20 mouse cellular contexts compared by ENCODE assay signal in genomic region chr10:8114530-8114929, GRCm38 (mm10).
A peak's percentile ranks its signal among the peaks of the same experiment; 100 is the strongest.
DNase-seq lines count a peak whose midpoint lies in the region; ATAC-seq and TF ChIP-seq lines count a peak whose summit lies in the region.
"Had no signal": no experiment of that assay in that cellular context is flagged by ENCODE, and none has a peak within 500 bp of the region (broad histone marks: within the 10 kb centered on the region; RNA-seq: fewer than 3 reads in every experiment).

No protein-coding gene starts in this region.

- in situ Hi-C loops in ES-E14 (cut with MboI; ENCODE audit: low sequenced_read_pairs in 2 of 2, unreplicated experiment in 2 of 2): no loop called here

- no peaks in the 10 kb centered on the region for H3K27me3 ChIP-seq in heart, embryonic 10.5 days (ENCODE audit: insufficient read depth, poor library complexity, severe bottlenecking)
- H3K27me3 ChIP-seq in intestine, embryonic 16.5 days (replicated peaks; ENCODE audit: control insufficient read depth, insufficient read depth, low read length): no peaks in the 10 kb centered on the region
- no peaks in the 10 kb centered on the region for H3K27me3 ChIP-seq in kidney, embryonic 15.5 days
- H3K27me3 ChIP-seq: CH12.LX; embryonic facial prominence, embryonic 12.5 days; forebrain, embryonic 15.5 days; heart, embryonic 12.5 days had no signal

- H3K4me1 ChIP-seq in heart, embryonic 10.5 days: peaks cover 12% of the 10 kb centered on the region; the same call in 1 of the 2 replicates
- peaks cover 9% of the 10 kb centered on the region in 2 experiments; a peak in 3 of 4 replicates for H3K4me1 ChIP-seq in ES-E14 (ENCODE audit: control insufficient read depth in 2 of 2, insufficient read depth in 2 of 2, low read length in 2 of 2, poor library complexity in 1 of 2)
- peaks cover 5% of the 10 kb centered on the region; the same call in 1 of the 2 replicates for H3K4me1 ChIP-seq in intestine, embryonic 16.5 days (ENCODE audit: control insufficient read depth, insufficient read depth, low read length)
- no peaks in the 10 kb centered on the region for H3K4me1 ChIP-seq in kidney, embryonic 15.5 days
- H3K4me1 ChIP-seq: embryonic facial prominence, embryonic 12.5 days; forebrain, embryonic 15.5 days had no signal

- no peak overlapping the region for H3K9ac ChIP-seq in ES-E14 (ENCODE audit: insufficient read depth, low read depth, low read length, poor library complexity, severe bottlenecking)
- H3K9ac ChIP-seq in intestine, embryonic 16.5 days (ENCODE audit: low read depth, low read length): no peak overlapping the region
- no peak overlapping the region for H3K9ac ChIP-seq in kidney, embryonic 15.5 days
- H3K9ac ChIP-seq: embryonic facial prominence, embryonic 12.5 days; forebrain, embryonic 15.5 days; heart, embryonic 12.5 days; hindbrain, embryonic 14.5 days had no signal

- no peak overlapping the region for H3K4me2 ChIP-seq in intestine, embryonic 16.5 days (ENCODE audit: low read depth, low read length)
- no peak overlapping the region for H3K4me2 ChIP-seq in kidney, embryonic 15.5 days
- H3K4me2 ChIP-seq: embryonic facial prominence, embryonic 12.5 days; forebrain, embryonic 15.5 days; heart, embryonic 12.5 days; hindbrain, embryonic 14.5 days had no signal

- intact Hi-C loops in heart, postnatal 14 days (cut with DNase I): no loop called here

- ATAC-seq in intestine, embryonic 16.5 days: peak; percentile 52; the same call in 1 of the 2 replicates
- no peak for ATAC-seq in kidney, embryonic 15.5 days (replicated peaks; ENCODE audit: low FRiP score)
- ATAC-seq: forebrain, embryonic 15.5 days had no signal

- no peak overlapping the region for H3K4me3 ChIP-seq in heart, embryonic 10.5 days
- no peak overlapping the region for H3K4me3 ChIP-seq in ES-E14 (ENCODE audit: insufficient read depth in 1 of 2, low read depth in 1 of 2, low read length in 2 of 2, poor library complexity in 1 of 2, severe bottlenecking in 1 of 2)
- H3K4me3 ChIP-seq in intestine, embryonic 16.5 days (ENCODE audit: low read length): no peak overlapping the region
- no peak overlapping the region for H3K4me3 ChIP-seq in kidney, embryonic 15.5 days (replicated peaks)
- H3K4me3 ChIP-seq: embryonic facial prominence, embryonic 12.5 days; forebrain, embryonic 15.5 days; heart, adult 2 months; heart, embryonic 12.5 days; hindbrain, embryonic 10.5 days had no signal

- peak overlapping the region; percentile 29; the same call in 1 of the 2 replicates for H3K27ac ChIP-seq in heart, embryonic 10.5 days
- H3K27ac ChIP-seq in ES-E14 (ENCODE audit: insufficient read depth, low read depth, low read length, poor library complexity, severe bottlenecking): peak overlapping the region; percentile 82
- H3K27ac ChIP-seq in intestine, embryonic 16.5 days (ENCODE audit: low read length): no peak overlapping the region
- H3K27ac ChIP-seq in kidney, embryonic 15.5 days: no peak overlapping the region
- H3K27ac ChIP-seq: embryonic facial prominence, embryonic 12.5 days; forebrain, embryonic 15.5 days; heart, adult 2 months; hindbrain, embryonic 10.5 days; hindbrain, embryonic 14.5 days had no signal

- no peak for DNase-seq in heart, embryonic 10.5 days (ENCODE audit: low spot score)
- DNase-seq in heart, postnatal 14 days: no peak
- DNase-seq in A20 (ENCODE audit: low read depth, low spot score) (peak; percentile 34), ES-E14 (ENCODE audit: low read depth, low spot score) (peak; percentile 43)
- no peak for DNase-seq in cerebellum, postnatal 4 days (ENCODE audit: low spot score in 2 of 2)
- DNase-seq: adrenal gland, adult 8-10 months; adrenal gland, postnatal 36 days; cerebellum, adult 2 months; cerebellum, postnatal 10 days; gastrocnemius, postnatal 10 days; heart, adult 2 months; kidney, adult 18-20 months had no signal

- no peaks in the 10 kb centered on the region for H3K9me3 ChIP-seq in heart, embryonic 10.5 days
- H3K9me3 ChIP-seq in ES-E14 (ENCODE audit: control insufficient read depth, insufficient read depth, low read depth, low read length): no peaks in the 10 kb centered on the region
- H3K9me3 ChIP-seq in intestine, embryonic 16.5 days (ENCODE audit: control insufficient read depth, low read length): no peaks in the 10 kb centered on the region
- H3K9me3 ChIP-seq in kidney, embryonic 15.5 days (replicated peaks): no peaks in the 10 kb centered on the region
- H3K9me3 ChIP-seq: embryonic facial prominence, embryonic 12.5 days; forebrain, embryonic 15.5 days; heart, embryonic 12.5 days; hindbrain, embryonic 10.5 days had no signal

- 50% methylated on average over 3 of the region's 3 CpGs for WGBS in heart, embryonic 10.5 days
- 54% methylated on average over 3 of the region's 3 CpGs for WGBS in intestine, embryonic 16.5 days
- WGBS in kidney, embryonic 15.5 days: 68% methylated on average over 3 of the region's 3 CpGs

- H3K36me3 ChIP-seq in heart, embryonic 10.5 days: no peaks in the 10 kb centered on the region
- no peaks in the 10 kb centered on the region for H3K36me3 ChIP-seq in ES-E14 (ENCODE audit: control insufficient read depth, insufficient read depth, low read length, poor library complexity, severe bottlenecking)
- no peaks in the 10 kb centered on the region for H3K36me3 ChIP-seq in intestine, embryonic 16.5 days (ENCODE audit: control insufficient read depth, insufficient read depth, low read length)
- no peaks in the 10 kb centered on the region for H3K36me3 ChIP-seq in kidney, embryonic 15.5 days
- H3K36me3 ChIP-seq: embryonic facial prominence, embryonic 12.5 days; forebrain, embryonic 15.5 days; heart, embryonic 12.5 days; hindbrain, embryonic 10.5 days had no signal

TF ChIP-seq in ES-E14, 5 proteins besides CTCF, POLR2A, EP300 and RAD21:
- TF ChIP-seq ZNF384 (IDR thresholded peaks at IDR 0.05; ENCODE audit: low read depth, low read length): no peak
- TF ChIP-seq ZC3H11A (IDR thresholded peaks at IDR 0.05; ENCODE audit: borderline replicate concordance, low read depth, low read length): no peak

Comparison
In these comparisons a context has a peak if more than half of its experiments do, and no peak if none do; other contexts are left out.
1. DNase-seq: peak in A20 (single experiment) and ES-E14 (single experiment); none in heart, embryonic 10.5 days (single experiment), heart, postnatal 14 days (0 of 2) and cerebellum, postnatal 4 days (0 of 2).
2. H3K27ac ChIP-seq: peak in heart, embryonic 10.5 days (single experiment) and ES-E14 (single experiment); none in intestine, embryonic 16.5 days (single experiment) and kidney, embryonic 15.5 days (single experiment).